Mouse (Mus musculus): Measurements from ENCODE around the gene Hint2. TPM values are rescaled to one million over a fixed set of nuclear protein-coding genes. Genes with fewer than 3 reads are reported as not detected.

Gene Hint2
- polyA plus RNA-seq, 1 experiment from 2014 or later = 64.1 TPM

Small RNA genes lying within 50 kb of the gene (microRNA-seq; reads per million reads assigned to microRNA genes)
- gene Gm25262 (ENCODE audit: insufficient number of aligned reads) = not detected

Other genes starting within 250 kb of the Hint2 start
- 0.28 and 0.31 TPM in 2 replicates for gene Fam166b, start 227.3 kb downstream of the Hint2 start, polyA plus RNA-seq (2014; fragmentation: Nextera tagmentation; extraction: Ambion mirVana)
- gene Tesk1, start 214.5 kb downstream of the Hint2 start, polyA plus RNA-seq (2014; fragmentation: Nextera tagmentation; extraction: Ambion mirVana) = 9.3 and 10.7 TPM in 2 replicates
- gene Cd72, start 201.8 kb downstream of the Hint2 start, polyA plus RNA-seq (2014; fragmentation: Nextera tagmentation; extraction: Ambion mirVana) = 2.6 and 4.8 TPM in 2 replicates
- gene Sit1, start 172.7 kb downstream of the Hint2 start, polyA plus RNA-seq (2014; fragmentation: Nextera tagmentation; extraction: Ambion mirVana) = not detected in 2 replicates
- 50.3 and 54.3 TPM in 2 replicates for gene Ccdc107, start 163.6 kb downstream of the Hint2 start, polyA plus RNA-seq (2014; fragmentation: Nextera tagmentation; extraction: Ambion mirVana)
- 55.3 and 61.1 TPM in 2 replicates for gene Arhgef39, start 156.8 kb downstream of the Hint2 start, polyA plus RNA-seq (2014; fragmentation: Nextera tagmentation; extraction: Ambion mirVana)
- gene Car9, start 149.5 kb downstream of the Hint2 start, polyA plus RNA-seq (2014; fragmentation: Nextera tagmentation; extraction: Ambion mirVana) = 0.52 and 0.87 TPM in 2 replicates
- gene Tpm2, start 132.7 kb downstream of the Hint2 start, polyA plus RNA-seq (2014; fragmentation: Nextera tagmentation; extraction: Ambion mirVana) = 46.7 and 52.7 TPM in 2 replicates
- 42.8 and 45.6 TPM in 2 replicates for gene Creb3, start 94.1 kb downstream of the Hint2 start, polyA plus RNA-seq (2014; fragmentation: Nextera tagmentation; extraction: Ambion mirVana)
- gene Tln1, start 93.8 kb downstream of the Hint2 start, polyA plus RNA-seq (2014; fragmentation: Nextera tagmentation; extraction: Ambion mirVana) = 45.9 and 46.7 TPM in 2 replicates
- gene Rgp1, start 77.8 kb downstream of the Hint2 start, polyA plus RNA-seq (2014; fragmentation: Nextera tagmentation; extraction: Ambion mirVana) = 26.0 and 38.7 TPM in 2 replicates
- 31.0 and 32.4 TPM in 2 replicates for gene Gba2, start 77.6 kb downstream of the Hint2 start, polyA plus RNA-seq (2014; fragmentation: Nextera tagmentation; extraction: Ambion mirVana)
- 1.9 and 2.8 TPM in 2 replicates for gene Msmp, start 72.0 kb downstream of the Hint2 start, polyA plus RNA-seq (2014; fragmentation: Nextera tagmentation; extraction: Ambion mirVana)
- gene Npr2, start 24.5 kb downstream of the Hint2 start, polyA plus RNA-seq (2014; fragmentation: Nextera tagmentation; extraction: Ambion mirVana) = 9.8 and 10.8 TPM in 2 replicates
- gene Spag8, start 2.9 kb downstream of the Hint2 start, polyA plus RNA-seq (2014; fragmentation: Nextera tagmentation; extraction: Ambion mirVana) = 1.7 and 2.3 TPM in 2 replicates
- 5.2 and 6.4 TPM in 2 replicates for gene Tmem8b, start 12.5 kb upstream of the Hint2 start, polyA plus RNA-seq (2014; fragmentation: Nextera tagmentation; extraction: Ambion mirVana)
- 2.5 and 2.7 TPM in 2 replicates for gene Fam221b, start 12.7 kb upstream of the Hint2 start, polyA plus RNA-seq (2014; fragmentation: Nextera tagmentation; extraction: Ambion mirVana)
- not detected in 2 replicates for gene Olfr70, start 44.3 kb upstream of the Hint2 start, polyA plus RNA-seq (2014; fragmentation: Nextera tagmentation; extraction: Ambion mirVana)
- not detected in 2 replicates for gene Olfr71, start 53.8 kb upstream of the Hint2 start, polyA plus RNA-seq (2014; fragmentation: Nextera tagmentation; extraction: Ambion mirVana)
- not detected in 2 replicates for gene Hrct1, start 70.7 kb upstream of the Hint2 start, polyA plus RNA-seq (2014; fragmentation: Nextera tagmentation; extraction: Ambion mirVana)
- not detected in 2 replicates for gene Spaar, start 73.6 kb upstream of the Hint2 start, polyA plus RNA-seq (2014; fragmentation: Nextera tagmentation; extraction: Ambion mirVana)
- not detected in 2 replicates for gene Olfr159, start 114.5 kb upstream of the Hint2 start, polyA plus RNA-seq (2014; fragmentation: Nextera tagmentation; extraction: Ambion mirVana)
- gene Olfr156, start 167.4 kb upstream of the Hint2 start, polyA plus RNA-seq (2014; fragmentation: Nextera tagmentation; extraction: Ambion mirVana) = not detected in 2 replicates
- not detected in 2 replicates for gene Olfr157, start 183.7 kb upstream of the Hint2 start, polyA plus RNA-seq (2014; fragmentation: Nextera tagmentation; extraction: Ambion mirVana)
- gene Olfr155, start 195.1 kb upstream of the Hint2 start, polyA plus RNA-seq (2014; fragmentation: Nextera tagmentation; extraction: Ambion mirVana) = not detected in 2 replicates
- 11.3 and 11.8 TPM in 2 replicates for gene Reck, start 219.1 kb upstream of the Hint2 start, polyA plus RNA-seq (2014; fragmentation: Nextera tagmentation; extraction: Ambion mirVana)